Mouse (Mus musculus): ENCODE measurements around the gene 6030452D12Rik.

- TF ChIP-seq CTCF (IDR thresholded peaks at IDR 0.05; ENCODE audit: control insufficient read depth, insufficient read depth, low read length): no peak
- TF ChIP-seq POLR2A (IDR thresholded peaks at IDR 0.05; ENCODE audit: borderline replicate concordance, control insufficient read depth, low read depth, low read length): no peak
These were observed 46.3 kb upstream of the 6030452D12Rik start for GRCm38 (mm10) chr8:106454036-106454435.
